Mouse (Mus musculus) ES-E14 (cell line): ENCODE measurements around the gene P4ha2.

Source experiments
- HCFC1 ChIP-seq: IDR thresholded peaks from 2 replicates; pipeline ENCODE4 v1.6.1; 2012; ENCODE audit warnings: low read length, inconsistent platforms, borderline replicate concordance; ENCODE audit not compliant: insufficient read depth
- MAFK ChIP-seq: IDR thresholded peaks from 2 replicates; pipeline ENCODE4 v1.6.1; 2014; ENCODE audit warnings: mild to moderate bottlenecking, low read depth, low read length, inconsistent platforms; ENCODE audit not compliant: insufficient read depth
- ZC3H11A ChIP-seq: IDR thresholded peaks from 2 replicates; pipeline ENCODE4 v1.6.1; 2012; ENCODE audit warnings: low read depth, mild to moderate bottlenecking, inconsistent platforms, low read length, borderline replicate concordance

- TF ChIP-seq MAFK (no peak), HCFC1 (no peak), ZC3H11A (no peak)
Observed at GRCm38 (mm10) chr11:54065915-54066178, 34.0 kb upstream of the P4ha2 start.
